Mouse (Mus musculus) ovary, postnatal 36 days (tissue): ENCODE data around the gene Tes.

Experiments
- DNase-seq: peaks from one replicate; pipeline ENCODE4 v3.0.0; 2022; ENCODE audit warnings: low spot score, mixed read lengths

Tes gene

DNA sequence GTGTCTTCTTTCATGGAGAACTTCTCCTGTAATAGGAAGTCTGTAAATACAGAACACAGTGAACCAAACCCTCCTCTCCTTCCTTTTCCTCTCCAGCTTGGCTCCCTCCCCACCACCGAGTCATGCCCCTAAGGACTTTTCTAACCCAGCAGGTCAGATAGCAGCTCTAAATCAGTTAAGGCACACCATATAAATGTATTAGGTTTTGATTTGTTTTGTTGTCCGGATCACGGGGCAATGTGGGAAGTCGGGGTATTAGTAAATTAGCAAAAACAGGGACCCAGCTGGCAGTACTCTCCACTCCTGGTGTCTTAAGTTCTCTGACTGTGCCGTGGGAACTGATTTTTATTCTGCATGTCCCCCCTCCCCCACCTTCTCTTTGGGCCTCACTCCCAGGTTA, 14.4 kb downstream of the Tes start:
- DNase-seq, result no peak

DNA sequence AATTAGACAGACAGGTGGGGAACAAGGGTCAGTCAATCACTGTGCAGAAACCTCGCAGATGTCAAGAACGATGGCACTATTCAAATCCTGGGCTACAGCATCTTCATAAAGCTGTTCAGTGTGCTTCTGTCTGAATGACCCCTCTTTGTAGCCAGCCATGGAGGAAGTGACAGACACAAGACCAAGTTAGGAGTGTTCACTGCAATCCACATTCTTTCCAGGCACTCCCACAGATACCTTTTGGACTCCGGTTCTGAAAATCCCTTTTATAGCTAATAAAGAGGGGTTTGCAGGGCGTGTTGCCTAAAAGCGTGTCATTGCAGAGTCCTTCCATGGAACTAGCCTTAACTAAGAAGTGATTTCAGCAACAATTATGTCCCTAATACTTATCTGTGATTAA, 14.9 kb downstream of the Tes start:
- DNase-seq, result no peak

DNA sequence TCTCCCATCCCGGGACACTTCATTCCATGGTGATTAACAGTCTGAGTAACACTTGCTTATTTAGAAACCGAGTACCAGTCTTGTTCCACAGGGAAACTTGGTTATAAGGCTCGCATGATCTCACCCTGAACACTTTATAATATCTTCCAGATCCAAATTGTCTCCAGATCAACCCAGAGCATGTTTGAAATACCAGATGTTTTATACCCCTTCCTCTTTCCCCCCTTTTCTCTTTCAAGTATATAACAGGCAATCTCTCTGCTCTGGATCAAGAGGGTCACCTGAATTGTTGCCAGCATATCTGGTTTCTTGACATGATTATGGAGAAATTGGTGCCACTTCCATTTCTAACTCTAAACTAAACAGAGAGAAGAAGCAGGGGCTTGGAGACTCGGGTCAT, 17.3 kb downstream of the Tes start:
- DNase-seq, result no peak

DNA sequence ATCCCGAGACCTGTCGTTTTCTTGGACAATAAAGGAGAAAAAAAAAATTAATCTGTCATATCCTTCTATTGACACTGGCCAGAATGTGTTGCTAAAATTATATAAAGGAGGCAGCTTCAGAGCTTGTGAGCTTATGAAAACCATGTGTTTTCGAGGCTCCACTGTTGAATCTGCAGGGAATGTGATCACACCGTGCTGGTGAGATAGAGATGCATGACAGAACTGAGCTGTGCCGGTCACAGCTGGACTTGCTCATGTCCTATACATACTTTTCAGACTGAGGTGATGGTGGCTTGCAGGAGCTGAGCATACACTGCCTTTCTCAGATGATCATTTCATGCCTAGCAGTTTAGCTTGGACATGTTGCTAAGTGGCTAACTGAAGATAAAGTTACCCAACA, 17.9 kb downstream of the Tes start:
- no peak for DNase-seq

DNA sequence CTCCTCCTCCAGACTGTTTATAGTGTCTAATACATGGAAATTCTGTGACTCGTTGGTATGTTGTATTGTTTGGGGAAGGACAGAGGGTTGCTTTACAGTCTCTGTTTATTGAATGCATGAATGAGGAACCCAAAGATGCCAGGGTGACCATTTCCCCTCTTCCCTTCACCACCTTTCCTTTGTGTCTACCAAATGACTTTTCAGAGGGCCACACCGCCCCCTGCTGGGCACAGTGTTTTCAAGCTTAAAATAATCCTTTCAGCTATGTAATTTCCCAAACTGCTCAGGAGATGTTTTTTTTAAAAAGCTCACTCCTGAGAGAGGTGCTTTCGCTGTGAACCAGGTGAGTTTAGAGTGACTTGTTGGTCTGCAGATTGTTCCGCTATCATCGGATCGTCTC, 22.5 kb downstream of the Tes start:
- DNase-seq, result peak; percentile 72

DNA sequence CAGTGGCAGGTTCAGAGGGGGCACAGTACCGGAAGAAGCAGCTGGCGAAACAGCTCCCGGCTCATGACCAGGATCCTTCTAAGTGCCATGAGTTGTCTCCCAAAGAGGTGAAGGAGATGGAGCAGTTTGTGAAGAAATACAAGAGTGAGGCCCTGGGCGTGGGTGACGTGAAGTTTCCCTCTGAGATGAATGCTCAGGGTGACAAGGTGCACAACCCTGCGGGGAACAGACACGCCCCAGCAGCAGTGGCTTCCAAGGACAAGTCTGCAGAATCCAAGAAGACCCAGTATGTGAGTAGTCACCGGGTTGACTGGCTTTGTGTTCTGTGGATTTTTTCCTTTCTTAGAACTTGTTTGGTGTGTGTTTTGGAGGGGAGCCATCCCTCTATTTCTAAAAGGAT, 32.4 kb downstream of the Tes start:
- no peak for DNase-seq

DNA sequence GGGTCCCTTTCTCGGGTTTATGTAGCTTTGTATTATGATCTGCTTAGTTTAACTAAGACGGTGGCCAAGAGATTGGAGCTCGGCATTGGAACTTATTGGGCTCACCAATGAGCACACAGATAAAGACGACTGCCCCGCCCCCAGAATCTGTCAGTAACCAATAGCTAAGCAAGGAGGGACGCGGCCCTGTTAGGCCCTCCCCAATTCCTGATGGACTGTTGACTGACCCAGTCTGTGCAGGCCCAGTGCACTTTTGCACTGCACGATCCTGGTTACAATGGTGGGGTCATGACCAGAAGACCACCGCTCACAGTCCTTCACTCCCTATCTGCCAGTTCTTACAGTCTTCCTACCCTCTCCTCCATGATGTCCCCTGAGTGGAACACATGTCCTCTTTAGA, 33.6 kb downstream of the Tes start:
- no peak for DNase-seq

DNA sequence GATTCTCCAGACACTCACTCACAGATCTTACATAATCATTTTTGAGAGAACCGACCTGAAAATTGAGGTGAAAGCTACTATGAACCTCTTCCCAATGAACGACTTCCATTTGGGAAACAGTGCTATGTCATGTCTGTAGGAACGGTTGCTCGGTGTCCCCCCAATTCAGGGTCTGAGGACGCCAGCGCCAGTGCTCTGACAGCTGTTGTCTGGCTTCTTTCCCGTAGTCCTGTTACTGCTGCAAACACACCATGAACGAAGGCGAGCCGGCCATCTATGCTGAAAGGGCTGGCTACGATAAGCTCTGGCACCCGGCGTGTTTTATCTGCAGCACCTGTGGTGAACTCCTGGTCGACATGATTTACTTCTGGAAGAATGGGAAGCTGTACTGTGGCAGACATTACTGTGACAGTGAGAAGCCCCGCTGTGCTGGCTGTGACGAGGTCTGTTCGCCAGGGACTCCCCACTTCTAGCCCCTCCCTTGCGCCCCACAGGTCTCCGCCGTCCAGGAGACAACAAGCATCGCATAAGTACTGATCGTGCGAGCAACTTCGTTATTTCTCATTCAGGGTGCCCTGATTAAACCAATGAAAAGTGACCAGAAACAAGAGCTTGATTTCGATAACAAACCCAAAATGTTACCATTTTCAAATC, 34.7 kb downstream of the Tes start:
- DNase-seq, result no peak

DNA sequence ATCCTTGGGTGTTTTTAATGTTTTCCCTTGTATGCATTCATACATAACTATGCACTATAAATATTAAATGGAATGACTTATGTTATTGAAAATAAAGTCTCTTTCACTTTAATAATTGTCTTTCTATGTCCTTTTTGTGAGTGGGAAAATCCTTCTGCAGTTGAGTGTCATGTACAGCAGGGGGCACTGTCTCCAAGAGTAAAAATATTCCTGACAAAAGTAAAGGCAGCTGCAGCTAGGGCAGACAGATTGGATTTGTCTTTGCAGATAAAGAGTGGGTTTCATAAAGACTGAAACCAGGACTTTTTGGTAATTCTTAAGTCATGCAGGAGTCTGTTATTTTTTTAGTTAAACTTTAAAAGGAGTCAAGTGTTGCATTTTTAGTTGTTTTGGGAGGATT, 40.8 kb downstream of the Tes start:
- DNase-seq, result no peak

DNA sequence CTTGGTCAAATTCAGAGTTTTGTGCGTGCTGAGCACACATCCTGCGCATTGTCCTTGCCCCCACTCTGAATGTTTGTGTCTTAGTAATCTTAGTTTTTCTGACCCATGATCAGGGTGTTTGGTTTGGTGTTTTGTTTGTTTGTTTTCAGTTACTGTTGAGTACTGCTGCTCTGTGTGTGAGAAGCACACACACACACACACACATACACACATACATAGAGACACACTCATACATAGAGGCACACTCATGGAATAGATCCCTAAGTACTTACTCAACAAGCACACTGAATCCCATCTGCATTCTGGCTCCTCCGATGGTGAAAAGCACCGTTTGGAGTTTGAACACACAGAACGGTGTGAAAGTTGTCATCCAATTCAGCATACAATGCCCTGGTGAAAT, 41.5 kb downstream of the Tes start:
- DNase-seq, result no peak

DNA sequence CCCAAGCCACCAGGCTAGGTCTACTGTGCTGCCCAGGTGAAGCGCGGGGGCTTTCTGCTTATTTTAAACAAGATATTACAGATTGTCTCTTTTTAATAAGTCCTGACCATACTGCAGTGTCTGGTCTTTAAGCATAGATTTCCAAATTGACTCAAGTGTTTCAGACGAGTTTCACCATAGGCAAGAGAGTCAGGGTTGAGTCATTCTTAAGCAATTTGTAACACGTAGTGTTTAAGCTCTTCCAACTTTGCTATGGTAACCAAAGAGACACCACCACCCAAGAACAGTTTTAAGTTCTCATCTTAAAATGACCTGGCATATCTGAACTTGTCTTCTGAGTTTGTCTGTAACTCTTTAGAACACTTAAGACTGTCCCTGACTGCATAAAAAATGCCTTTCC, 44.3 kb downstream of the Tes start:
- no peak for DNase-seq

DNA sequence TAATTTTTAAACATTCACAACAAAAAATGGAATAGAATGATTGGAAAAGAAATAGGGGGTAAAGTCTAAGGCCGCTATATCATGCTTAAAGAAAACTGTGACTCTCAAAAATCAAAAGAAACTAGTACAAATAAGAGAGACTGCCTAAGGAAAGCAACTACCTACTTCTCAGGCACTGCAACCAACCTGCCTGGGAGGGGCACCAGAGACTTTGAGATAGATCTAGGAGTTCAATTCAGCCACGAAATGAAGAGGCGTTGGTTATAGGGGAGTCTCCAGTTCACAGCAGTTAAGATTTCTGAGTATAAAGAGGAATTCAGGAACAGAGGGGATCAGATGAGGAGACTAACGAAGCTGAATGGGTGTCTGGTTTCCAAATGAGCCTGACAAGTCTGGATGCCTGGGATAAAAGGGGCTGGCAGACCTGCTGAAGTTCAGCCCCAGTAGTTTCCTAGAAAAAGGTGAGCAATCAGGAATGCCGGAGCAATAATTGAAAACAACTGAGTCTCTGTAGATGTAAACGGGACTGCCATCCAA, 45.7 kb downstream of the Tes start:
- no peak for DNase-seq

DNA sequence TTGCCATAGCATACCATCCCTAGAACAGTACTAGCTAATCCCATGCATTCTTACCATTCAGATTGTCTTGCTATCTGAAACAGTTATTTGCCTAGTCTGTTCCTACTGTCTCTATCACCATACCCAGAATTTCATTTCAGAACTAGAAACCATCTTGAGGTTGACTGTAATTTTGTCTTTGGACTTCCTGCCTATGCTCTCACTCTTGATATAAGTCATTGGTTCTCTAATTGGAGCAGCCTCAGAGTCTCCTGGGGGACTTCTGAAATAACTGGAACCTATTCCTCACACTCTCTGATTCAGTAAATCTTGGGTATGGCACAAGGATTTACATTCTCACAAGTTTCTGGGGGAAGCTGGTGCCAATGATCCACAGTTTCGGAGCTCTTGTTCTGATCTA, 47.1 kb downstream of the Tes start:
- DNase-seq, result no peak

DNA sequence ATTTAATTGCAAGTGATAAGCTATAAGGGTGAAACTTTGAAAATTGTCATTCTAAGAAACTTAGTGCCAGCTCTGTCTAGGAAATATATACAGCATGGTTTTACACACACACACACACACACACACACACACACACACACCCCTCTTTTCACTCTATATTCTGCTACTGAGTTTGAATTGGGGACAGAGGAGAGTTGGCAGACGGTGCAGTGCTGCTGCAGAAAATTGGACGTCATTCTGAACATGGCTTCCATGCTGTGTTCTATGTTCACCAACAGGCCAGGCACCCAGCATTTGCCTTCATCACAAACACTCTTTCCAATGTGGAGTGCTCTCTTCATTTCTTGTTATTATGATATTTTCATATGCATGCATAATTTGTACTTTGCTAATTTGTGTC, 48.0 kb downstream of the Tes start:
- no peak for DNase-seq

DNA sequence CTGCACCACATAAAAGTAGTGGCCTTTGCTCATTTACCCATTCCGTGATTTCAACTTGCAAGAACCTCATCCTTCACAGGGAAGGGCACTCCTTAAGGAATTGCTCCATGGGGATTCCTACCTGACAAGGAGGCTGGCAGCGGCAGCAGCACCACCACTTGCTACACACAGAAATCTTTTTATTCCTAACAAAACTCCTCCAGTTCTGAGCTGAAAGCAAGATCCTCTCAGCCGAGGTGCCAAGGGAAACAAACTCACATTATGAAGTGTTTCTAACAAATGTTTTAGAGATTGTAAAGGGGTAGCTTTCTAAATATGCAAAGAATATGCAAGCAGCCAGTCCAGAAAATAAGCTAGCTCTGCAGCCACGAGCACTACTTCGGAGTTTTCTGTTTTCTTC, 49.6 kb downstream of the Tes start:
- DNase-seq, result no peak

DNA sequence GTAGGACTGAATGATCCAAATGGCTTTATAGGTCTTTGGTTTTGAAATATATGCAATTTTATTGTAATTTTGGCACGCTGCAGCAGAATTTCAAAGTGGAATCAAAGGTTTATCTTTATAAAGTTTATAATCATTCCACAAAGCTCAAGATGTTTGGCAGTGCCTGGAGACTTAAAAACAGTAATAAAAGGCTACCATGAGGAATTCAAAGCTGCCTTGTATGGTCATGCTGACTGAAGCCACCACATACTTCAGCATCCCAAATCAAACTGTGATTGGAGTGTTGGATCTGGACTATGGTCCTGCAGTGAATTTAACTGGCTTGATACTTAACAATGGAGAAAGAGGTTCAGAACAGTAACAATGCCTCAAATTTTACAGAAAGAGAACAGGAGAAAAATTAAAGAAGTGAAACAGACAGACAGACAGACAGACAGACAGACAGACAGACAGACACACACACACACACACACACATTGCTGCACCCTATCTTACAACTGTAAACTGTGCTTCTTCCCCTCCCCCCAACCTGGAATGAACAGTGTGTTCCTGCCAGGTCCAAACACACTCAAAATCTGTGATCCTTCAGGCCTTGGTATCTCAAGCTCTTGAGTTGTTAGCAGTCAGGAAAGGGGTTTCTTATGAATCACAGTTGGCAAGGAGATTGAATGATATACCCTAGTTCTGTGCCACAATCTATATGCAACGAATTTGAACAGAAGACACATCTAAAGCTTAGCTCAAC, 50.3 kb downstream of the Tes start:
- no peak for DNase-seq

DNA sequence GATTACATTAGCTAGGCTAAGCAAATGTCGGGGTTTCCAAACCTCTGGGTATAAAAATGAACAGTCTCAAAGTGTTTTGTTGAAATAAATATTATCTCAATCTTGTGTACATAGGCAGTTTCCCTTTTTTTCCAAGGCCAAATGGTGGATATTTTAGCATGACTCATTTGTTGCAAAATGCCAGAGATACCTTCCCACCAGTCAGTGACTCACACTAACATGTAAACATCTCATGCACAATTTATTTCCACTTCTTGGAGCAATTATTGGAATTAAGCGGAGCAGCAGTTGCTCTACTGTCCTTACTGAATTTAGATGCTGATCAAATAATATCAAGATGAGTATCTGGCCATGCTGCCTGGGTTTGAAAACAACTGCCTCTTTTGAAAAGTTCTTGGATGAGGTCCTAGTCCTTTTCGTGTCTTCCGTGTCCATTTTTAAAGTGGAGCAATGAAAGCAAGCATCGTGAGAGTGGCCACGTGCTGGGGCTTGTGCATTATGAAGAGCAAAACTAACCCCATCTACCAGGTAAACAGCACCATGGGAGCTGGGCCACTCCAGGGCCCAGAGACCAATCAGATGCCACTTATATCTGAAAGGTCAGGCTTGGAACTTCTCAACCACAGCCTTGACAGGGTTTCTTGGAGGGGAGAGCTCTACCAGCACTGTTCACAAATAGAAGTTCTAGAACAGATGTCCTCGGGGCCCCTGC, 54.7 kb downstream of the Tes start:
- no peak for DNase-seq

DNA sequence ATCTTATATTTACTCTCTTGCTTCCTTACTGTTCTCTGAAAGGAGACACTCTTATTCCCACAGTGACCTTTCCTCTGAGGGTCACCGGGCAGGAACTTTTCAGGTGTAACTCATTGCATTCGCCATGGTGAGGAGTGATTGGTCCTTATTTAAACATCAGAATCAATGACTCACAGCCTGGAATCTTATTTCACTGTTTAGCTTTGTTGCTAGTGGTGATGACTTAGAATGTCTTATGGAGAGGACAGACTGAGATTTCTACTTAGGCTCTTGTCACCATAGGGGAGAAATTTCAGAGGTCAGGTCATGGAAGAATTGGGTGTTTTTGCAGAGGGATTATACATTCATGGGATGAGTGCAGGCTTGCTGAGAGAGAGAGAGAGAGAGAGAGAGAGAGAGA, 75.1 kb downstream of the Tes start:
- no peak for DNase-seq

DNA sequence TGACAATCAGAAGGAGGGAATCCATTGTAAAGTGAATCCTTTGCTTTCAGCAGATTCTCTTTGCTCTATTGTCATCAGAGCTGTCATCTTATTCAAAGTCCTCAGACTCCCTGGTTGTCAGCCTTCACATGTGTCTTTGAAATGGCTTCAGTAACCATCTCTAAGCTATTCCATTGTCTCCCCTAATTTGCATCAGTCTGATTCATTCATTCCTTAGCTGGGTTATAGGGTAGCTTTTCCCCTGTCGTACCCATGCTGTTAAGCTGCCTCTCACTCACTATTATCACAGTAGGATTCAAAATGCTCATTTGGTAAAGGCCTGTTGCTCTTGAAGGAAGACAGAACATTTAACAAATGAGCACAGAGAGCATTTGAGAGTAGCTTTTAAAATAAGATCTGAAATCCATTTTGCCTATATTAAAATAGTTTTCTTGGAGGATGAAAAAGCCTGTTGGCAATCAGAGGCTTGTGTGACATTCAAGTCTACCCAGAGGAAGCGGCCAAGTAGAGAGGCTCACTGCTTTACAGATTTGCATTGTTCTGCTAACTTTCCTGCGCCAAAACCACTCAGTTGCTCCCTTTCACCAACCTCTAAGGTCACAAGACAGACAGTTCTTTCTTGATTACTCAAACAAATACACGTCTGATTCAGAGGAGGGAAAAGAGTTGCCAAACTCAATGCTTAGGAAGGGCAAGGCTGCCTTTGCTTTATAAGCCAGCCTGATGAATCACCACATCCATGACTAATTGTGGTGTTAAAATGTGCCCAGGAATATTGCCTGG, 77.8 kb downstream of the Tes start:
- DNase-seq, result no peak

DNA sequence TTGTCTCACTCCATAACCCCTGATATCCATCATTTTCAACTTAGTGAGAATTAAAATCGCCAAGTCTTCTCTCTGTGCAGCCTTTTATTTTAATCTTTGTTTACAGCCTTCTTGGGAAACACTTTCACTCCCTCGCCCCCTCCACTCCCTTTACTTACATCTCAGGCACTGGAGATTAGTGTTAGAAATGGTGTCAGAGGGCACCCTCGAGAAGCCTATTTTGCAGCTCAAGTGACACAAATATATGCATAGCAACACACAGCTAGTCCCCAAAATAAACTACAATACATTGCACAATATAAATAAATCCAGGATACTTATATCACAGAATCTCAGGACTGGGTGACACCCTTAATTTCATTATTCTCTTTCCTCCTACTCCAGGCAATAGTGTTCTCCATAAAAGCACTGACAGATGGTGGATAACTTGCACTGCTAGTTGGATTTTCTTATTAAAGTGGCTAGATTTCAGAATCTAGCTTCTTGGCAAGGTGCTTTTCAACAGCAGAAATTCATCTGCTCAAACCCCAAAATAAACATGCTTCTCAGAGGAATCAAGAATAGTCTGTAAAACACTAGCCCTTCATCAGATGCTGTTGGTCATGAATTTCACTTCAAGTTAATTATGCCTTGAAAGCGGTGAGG, 86.2 kb downstream of the Tes start:
- DNase-seq, result no peak

DNA sequence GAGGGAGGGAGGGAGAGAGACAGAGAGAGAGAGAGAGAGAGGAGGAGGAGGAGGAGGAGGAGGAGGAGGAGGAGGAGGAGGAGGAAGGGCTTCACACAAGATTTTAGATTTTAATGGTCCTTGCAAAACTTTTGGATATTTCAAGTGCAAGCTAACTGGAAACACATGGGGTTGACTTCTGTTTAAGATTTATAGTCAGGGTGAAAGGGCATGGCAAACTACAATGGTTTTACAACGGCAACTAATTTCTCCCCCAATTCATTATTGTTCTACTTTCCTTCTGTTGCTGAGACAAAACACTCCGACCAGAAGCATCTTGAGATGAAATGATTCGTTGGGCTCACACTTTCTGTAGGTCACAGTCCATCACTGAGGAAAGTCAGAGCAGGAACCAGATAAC, 87.6 kb downstream of the Tes start:
- DNase-seq, result no peak
